Mouse (Mus musculus) ES-Bruce4 (cell line): ENCODE measurements at regions not wholly inside any gene's neighbourhood (a gene's known extent, or its start where the extent isn't known, plus 50 kb on each side); places are given as distances from the start of the nearest gene placed in this dataset.

ENCODE experiments used
- H3K27ac ChIP-seq: 2 replicates; pipeline ENCODE4 v1.5.1; 2012; ENCODE audit warnings: low read length, inconsistent platforms; ENCODE audit not compliant: insufficient read depth
- H3K27me3 ChIP-seq: 2 replicates; pipeline ENCODE4 v1.6.1; 2012; ENCODE audit warnings: mild to moderate bottlenecking, low read length, inconsistent platforms; ENCODE audit not compliant: control insufficient read depth, poor library complexity, insufficient read depth, severe bottlenecking
- H3K36me3 ChIP-seq: 2 replicates; pipeline ENCODE4 v1.6.1; 2012; ENCODE audit warnings: inconsistent platforms, mild to moderate bottlenecking, low read length, moderate library complexity; ENCODE audit not compliant: control insufficient read depth, poor library complexity, insufficient read depth, severe bottlenecking
- H3K4me1 ChIP-seq: one replicate; pipeline ENCODE4 v1.8.1; 2011; ENCODE audit warnings: low read length; ENCODE audit not compliant: control insufficient read depth, insufficient read depth
- H3K4me3 ChIP-seq: 2 replicates; pipeline ENCODE4 v1.5.1; 2011; ENCODE audit warnings: low read depth, mild to moderate bottlenecking, low read length
- H3K9ac ChIP-seq: 2 replicates; pipeline ENCODE4 v1.6.1; 2012; ENCODE audit warnings: low read depth, mild to moderate bottlenecking, inconsistent platforms; ENCODE audit not compliant: poor library complexity, severe bottlenecking
- H3K9me3 ChIP-seq: replicated peaks from 2 replicates; pipeline ENCODE4 v1.6.1; 2012; ENCODE audit warnings: mild to moderate bottlenecking, low read length, inconsistent platforms; ENCODE audit not compliant: control insufficient read depth, poor library complexity, insufficient read depth, severe bottlenecking
- CTCF ChIP-seq: IDR thresholded peaks from one replicate; pipeline ENCODE4 v1.8.1; 2011; ENCODE audit warnings: low read depth, low read length
- EP300 ChIP-seq: IDR thresholded peaks from 2 replicates; pipeline ENCODE4 v1.6.1; 2011; ENCODE audit warnings: low read depth, low read length; ENCODE audit not compliant: insufficient read depth
- POLR2A ChIP-seq: IDR thresholded peaks from one replicate; pipeline ENCODE4 v1.8.1; 2011; ENCODE audit warnings: low read length; ENCODE audit not compliant: insufficient read depth

- Histone ChIP-seq H3K27ac (no peak overlapping the region), H3K36me3 (no peaks in the 10 kb centered on the region), H3K27me3 (no peaks in the 10 kb centered on the region), H3K4me1 (no peaks in the 10 kb centered on the region), H3K4me3 (no peak overlapping the region), H3K9me3 (no peaks in the 10 kb centered on the region), H3K9ac (no peak overlapping the region)
- TF ChIP-seq POLR2A (no peak), EP300 (no peak), CTCF (no peak)
Observed at GRCm38 (mm10) chr16:74723217-74723616, 311.6 kb upstream of the Robo2 start.

DNA sequence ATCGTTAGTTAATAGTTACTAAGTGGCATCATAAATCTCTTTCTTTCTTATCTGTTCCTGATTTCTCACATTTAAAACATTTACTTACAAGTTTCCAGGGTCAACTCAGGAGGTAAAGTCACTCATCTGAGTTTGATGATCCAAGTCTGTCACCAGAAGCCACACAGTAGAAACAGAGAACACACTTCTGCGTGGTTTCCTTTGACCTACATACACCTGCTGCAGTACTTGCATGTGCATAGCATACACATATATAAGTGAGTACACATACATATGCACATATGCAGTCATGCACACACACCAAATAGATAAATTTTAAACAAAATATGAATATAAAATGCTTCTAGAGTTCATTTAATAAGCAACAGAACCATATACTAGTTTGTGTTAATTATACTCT lies 306.5 kb upstream of the Robo2 start:
- no peaks in the 10 kb centered on the region for H3K27me3 ChIP-seq

GRCm38 (mm10) chr16:74717622-74718021 lies 306.0 kb upstream of the Robo2 start:
- H3K27me3 ChIP-seq, result no peaks in the 10 kb centered on the region
- H3K4me3 ChIP-seq, result no peak overlapping the region
- H3K9me3 ChIP-seq, result no peaks in the 10 kb centered on the region
- no peaks in the 10 kb centered on the region for H3K36me3 ChIP-seq
- no peaks in the 10 kb centered on the region for H3K4me1 ChIP-seq
- no peak for TF ChIP-seq POLR2A
- TF ChIP-seq CTCF, result no peak
- no peak for TF ChIP-seq EP300
- H3K9ac ChIP-seq, result no peak overlapping the region
- H3K27ac ChIP-seq, result no peak overlapping the region

More for the DNA sequence above, 306.5 kb upstream of the Robo2 start:
- H3K4me1 ChIP-seq, result no peaks in the 10 kb centered on the region
- H3K4me3 ChIP-seq, result no peak overlapping the region
- no peaks in the 10 kb centered on the region for H3K9me3 ChIP-seq
- no peak overlapping the region for H3K27ac ChIP-seq
- H3K36me3 ChIP-seq, result no peaks in the 10 kb centered on the region
- H3K9ac ChIP-seq, result no peak overlapping the region
- TF ChIP-seq CTCF, result no peak
- TF ChIP-seq EP300, result no peak
- no peak for TF ChIP-seq POLR2A

GRCm38 (mm10) chr16:74714950-74715349 lies 303.3 kb upstream of the Robo2 start:
- Histone ChIP-seq H3K27me3 (no peaks in the 10 kb centered on the region), H3K4me3 (no peak overlapping the region), H3K36me3 (no peaks in the 10 kb centered on the region), H3K27ac (no peak overlapping the region), H3K4me1 (no peaks in the 10 kb centered on the region), H3K9ac (no peak overlapping the region), H3K9me3 (no peaks in the 10 kb centered on the region)
- TF ChIP-seq POLR2A (no peak), CTCF (no peak), EP300 (no peak)

- Histone ChIP-seq H3K27ac (no peak overlapping the region), H3K36me3 (no peaks in the 10 kb centered on the region), H3K9me3 (no peaks in the 10 kb centered on the region), H3K4me1 (no peaks in the 10 kb centered on the region), H3K4me3 (no peak overlapping the region), H3K27me3 (no peaks in the 10 kb centered on the region), H3K9ac (no peak overlapping the region)
- TF ChIP-seq POLR2A, result no peak
- no peak for TF ChIP-seq CTCF
- TF ChIP-seq EP300, result no peak
Observed at GRCm38 (mm10) chr16:74712515-74712914, 300.9 kb upstream of the Robo2 start.

DNA sequence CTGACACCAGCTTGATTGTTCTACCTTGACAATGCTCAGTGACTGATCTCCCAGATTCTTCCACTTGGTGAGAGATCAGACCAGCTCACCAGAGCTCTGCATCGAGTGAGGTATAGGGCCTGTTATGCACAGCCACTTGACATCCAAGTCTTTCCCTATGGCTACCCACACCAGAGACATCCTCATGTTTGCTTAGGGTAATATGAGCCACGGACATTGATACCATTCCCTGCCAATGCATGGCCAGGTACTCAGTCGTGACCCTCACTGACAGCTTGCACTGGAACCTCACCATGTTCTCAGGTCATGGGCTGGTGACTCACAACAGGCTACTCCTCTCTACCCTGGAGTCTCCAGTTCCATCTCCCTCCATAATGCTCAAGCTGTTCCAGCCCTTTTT lies 290.4 kb upstream of the Robo2 start:
- TF ChIP-seq POLR2A (no peak), CTCF (no peak), EP300 (no peak)

More for the DNA sequence above, 290.4 kb upstream of the Robo2 start:
- H3K9ac ChIP-seq, result no peak overlapping the region
- H3K4me3 ChIP-seq, result no peak overlapping the region
- H3K36me3 ChIP-seq, result no peaks in the 10 kb centered on the region
- H3K27me3 ChIP-seq, result no peaks in the 10 kb centered on the region
- no peak overlapping the region for H3K27ac ChIP-seq
- no peaks in the 10 kb centered on the region for H3K9me3 ChIP-seq
- H3K4me1 ChIP-seq, result no peaks in the 10 kb centered on the region
